Mouse (Mus musculus): ENCODE measurements around the gene Grin1. TPM values are rescaled to one million over a fixed set of nuclear protein-coding genes. Genes with fewer than 3 reads are reported as not detected.

The Grin1 gene
- under 1 TPM; 0.17 to 0.26 TPM for total RNA-seq (2021)
- long read RNA-seq, experiment 1, partial matches to known transcripts: 0 of 1 reads
- long read RNA-seq, experiment 1, other reads (novel, unspliced or antisense): 1 of 1 reads
- long read RNA-seq, experiment 2: 0 reads

GRCm38 (mm10) chr2:25318971-25319773, at the start of gene Grin1:
TSS of gene Grin1 (minus strand) at chr2:25319187.
- DNase-seq (ENCODE audit: low spot score in 2 of 2): peak; percentile 47 to 78

- DNase-seq (ENCODE audit: low spot score in 2 of 2): peak; percentile 75 to 86
Measured at GRCm38 (mm10) chr2:25365091-25365761, 46.2 kb upstream of the Grin1 start, which contains the start of gene Uap1l1. TSS of gene Uap1l1 (minus strand) at chr2:25365682.

- no peak for DNase-seq (ENCODE audit: low spot score in 2 of 2)
Measured at GRCm38 (mm10) chr2:25364761-25365090, 45.7 kb upstream of the Grin1 start.

DNA sequence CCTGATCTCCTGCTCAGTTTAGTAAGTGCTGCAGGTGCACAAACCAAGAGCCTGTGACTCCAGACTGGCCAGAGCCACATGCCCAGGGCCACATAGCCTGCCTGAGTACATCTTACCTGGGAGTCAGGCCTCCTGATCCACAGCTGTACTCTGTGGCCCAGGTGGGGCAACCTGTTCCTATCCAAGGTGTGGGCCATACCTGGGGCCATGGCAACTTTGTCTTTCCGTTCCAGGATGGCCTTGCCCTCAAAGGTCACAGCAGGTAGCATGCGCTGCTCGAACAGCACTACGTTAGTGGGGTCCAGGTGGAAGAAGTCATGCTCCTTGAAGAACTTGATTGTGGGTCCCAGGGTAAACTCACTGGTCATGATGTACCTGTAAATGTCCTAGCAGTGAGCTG, 45.3 kb upstream of the Grin1 start:
- DNase-seq (ENCODE audit: low spot score in 2 of 2): no peak

DNA sequence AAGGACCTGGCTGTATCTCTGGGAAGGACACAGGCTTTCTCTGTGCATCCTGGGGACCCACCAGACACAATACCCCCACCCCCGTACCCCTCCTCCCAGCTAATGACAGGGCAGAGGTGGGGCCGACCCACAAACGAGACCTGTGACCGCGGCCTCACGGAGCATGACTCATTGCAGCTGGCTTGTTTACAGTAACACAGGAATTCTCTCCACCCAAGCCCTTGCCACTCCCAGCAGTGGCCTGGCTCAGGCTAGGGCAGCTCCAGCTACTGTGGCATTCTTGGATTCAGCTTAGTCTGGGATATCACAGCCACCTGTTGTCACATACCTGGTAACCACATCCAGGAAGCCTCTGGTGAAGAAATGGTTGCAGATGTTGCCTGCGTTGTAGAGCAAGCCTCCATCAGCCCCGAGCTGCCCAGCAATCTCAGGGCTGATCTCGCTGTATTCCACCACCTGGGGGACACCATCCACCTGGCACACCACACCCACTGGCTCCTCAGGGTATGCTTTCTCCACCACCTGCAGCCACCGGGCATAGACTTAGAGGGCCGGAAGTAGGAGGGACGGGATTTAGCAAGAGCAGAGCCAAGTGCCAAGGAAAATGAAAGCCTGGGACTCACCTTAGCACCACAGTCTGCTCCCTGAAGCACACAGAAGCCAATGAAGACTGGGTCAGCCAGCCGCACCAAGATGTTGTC, 44.6 kb upstream of the Grin1 start:
- no peak for DNase-seq (ENCODE audit: low spot score in 2 of 2)

DNA sequence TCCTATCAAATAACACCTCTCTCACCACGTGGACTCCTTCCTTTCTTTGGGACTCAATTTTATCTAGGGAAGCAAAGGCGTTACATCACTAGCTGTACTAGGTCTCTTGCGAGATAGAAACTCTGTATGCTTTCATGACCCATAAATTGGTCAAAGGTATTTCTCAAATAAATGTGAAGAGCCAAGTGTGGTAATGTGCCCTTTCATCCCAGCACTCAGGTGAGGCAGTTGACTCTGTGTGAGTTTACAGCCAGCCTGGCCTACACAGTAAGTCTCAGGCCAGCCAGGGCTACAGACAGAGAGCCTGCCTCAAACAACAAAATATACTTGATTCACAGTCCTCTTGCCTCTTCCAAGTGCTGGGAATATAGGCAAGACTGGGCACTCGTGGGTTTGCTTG, 40.9 kb upstream of the Grin1 start:
- DNase-seq (ENCODE audit: low spot score in 2 of 2): no peak

GRCm38 (mm10) chr2:25356208-25357079, 37.5 kb upstream of the Grin1 start, which contains the start of gene Dpp7:
TSS of gene Dpp7 (minus strand) at chr2:25356359.
- peak; percentile 53 to 81 for DNase-seq (ENCODE audit: low spot score in 2 of 2)

- DNase-seq (ENCODE audit: low spot score in 2 of 2): no peak
Measured at GRCm38 (mm10) chr2:25355419-25356066, 36.6 kb upstream of the Grin1 start.

DNA sequence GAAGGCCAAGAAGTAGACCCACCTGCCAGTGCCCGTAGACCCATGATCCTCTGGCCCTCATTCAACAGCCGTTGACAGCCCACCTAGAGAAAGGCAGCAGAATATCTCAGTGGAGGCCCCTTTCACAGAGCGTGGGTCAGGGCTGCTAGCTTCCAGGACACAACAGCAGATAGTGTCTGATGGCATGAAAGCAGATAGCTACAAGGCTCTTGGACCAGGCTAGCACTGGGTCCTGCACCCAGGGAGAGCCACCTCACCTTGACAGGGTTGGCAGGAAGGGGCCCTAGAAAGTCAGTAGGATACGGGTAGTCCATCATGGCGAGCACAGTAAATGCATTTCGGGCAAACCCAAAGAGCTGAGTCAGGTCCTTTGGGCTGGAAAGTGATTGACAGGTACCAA, 35.2 kb upstream of the Grin1 start:
- DNase-seq (ENCODE audit: low spot score in 2 of 2): no peak

GRCm38 (mm10) chr2:25350701-25351100, 31.7 kb upstream of the Grin1 start:
- peak in 1 of 2 experiments; percentile 6 for DNase-seq (ENCODE audit: low spot score in 2 of 2)

DNA sequence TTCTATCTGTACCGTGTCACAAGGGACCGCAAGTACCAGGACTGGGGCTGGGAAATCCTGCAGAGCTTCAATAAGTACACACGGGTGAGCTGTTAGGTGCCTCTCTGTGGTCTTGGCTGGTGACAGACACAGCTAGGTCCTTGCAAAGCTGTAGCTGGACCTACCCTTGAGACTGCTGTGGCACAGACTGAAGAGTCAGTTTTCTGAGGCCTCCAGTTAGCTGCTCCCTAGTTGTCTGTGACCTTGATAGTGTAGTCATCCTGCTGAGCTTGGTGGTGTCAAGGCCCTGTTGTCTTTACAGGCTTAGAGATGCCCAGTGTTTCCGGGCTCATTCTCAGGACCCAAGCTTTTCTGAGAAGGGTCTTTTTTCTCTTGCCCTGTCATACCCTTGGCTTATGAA, 30.5 kb upstream of the Grin1 start:
- DNase-seq (ENCODE audit: low spot score in 2 of 2): no peak

DNA sequence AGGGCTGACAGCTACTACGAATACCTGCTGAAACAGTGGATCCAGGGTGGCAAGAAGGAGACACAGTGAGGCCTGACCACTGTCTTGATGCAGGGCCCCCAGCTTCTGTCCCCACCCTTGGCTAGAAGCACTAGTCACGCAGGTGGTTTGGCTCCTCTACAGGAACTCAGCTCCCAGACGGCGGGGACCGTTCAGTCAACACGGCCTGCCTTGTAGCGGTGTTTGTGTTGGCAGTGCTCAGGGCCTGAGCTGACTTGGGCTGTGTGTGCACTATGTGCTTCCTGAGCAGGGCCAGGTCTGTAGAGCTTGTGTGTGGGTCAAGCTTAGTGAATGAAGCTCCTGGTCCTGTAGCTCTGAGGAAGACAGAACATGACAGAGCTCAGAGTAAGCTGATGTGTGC, 29.2 kb upstream of the Grin1 start:
- no peak for DNase-seq (ENCODE audit: low spot score in 2 of 2)

- no peak for DNase-seq (ENCODE audit: low spot score in 2 of 2)
Measured at GRCm38 (mm10) chr2:25338303-25338702, 19.3 kb upstream of the Grin1 start.

- DNase-seq (ENCODE audit: low spot score in 2 of 2): no peak
Measured at GRCm38 (mm10) chr2:25333569-25333968, 14.6 kb upstream of the Grin1 start.

DNA sequence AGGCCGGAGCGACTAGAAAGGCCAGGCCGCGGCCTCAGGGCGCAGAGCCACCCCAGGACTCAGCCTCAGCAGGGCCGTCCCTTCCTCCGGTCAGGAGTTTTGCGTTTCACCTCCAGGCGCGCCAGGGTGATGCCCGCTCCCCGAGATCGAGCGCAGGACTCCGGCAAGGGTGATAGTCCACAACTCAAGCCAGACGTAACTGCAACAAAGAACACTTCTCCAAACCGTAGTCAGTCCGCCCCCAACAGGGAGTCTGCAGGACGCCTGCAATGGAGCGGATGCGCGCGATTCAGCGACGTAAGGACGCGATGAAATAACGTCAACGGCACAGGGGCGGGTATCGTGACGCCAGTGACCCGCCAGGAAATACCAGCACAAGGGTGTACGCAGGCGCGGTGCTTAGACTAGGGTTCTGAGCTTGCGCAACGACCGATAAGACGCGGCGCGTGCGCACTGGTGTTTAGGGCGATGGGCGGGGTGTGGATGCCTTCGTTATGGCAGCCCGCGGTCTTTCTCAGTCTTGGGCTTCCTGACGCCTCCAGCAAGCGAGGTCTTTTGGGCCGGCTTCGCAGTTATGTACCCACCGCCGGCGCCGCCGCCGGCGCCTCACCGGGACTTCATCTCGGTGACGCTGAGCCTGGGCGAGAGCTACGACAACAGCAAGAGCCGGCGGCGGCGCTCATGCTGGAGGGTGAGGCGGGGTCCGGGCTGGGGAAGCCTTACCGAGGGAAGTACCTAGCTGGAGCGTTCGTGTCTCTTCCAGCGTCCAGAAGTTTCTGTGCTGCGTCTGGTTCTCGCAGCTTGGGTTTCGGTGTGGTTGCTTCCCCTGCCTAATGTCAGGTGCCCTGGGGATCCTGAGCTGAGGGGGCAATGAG, 13.5 kb upstream of the Grin1 start, which contains the start of gene Man1b1:
Man1b1 (plus strand) TSS at position 53 of the 875 bp plus-strand sequence.
- DNase-seq (ENCODE audit: low spot score in 2 of 2): peak; percentile 97 to 100

DNA sequence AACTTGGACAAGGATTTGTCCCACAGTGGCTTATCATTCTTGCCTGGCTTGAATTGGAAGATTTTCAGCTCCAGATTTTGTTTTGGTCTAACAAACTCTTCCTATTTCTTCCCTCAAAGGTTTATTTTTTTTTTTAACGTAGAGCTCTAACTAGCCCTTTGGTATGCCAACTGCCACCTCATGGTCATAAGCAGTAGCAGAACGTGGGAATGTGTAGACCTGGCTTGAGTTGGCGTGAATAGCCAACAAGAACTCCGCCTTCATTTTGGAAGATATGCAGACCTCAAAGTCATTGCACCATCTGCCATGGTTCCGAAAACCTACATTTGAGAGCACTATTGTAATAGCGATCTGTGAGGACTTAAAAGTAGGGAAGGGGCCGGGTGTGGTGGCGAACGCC, 12.5 kb upstream of the Grin1 start:
- no peak for DNase-seq (ENCODE audit: low spot score in 2 of 2)

GRCm38 (mm10) chr2:25328440-25328839, 9.5 kb upstream of the Grin1 start:
- no peak for DNase-seq (ENCODE audit: low spot score in 2 of 2)

DNA sequence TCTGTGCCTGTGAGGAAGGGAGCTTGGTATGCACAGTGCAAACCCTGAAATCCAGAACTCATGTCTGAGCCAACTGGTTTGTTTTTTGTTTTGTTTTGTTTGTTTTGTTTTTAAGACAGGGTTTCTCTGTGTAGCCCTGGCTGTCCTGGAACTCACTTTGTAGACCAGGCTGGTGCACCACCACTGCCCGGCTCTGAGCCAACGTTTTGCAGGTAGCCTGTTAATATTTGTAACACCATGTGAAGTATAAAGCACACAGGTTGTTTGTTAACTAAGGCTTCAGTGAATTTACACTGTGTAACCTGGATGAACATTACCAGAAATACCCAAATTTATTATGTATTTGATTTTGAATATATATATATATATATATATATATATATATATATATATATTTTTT, 7.0 kb upstream of the Grin1 start:
- DNase-seq (ENCODE audit: low spot score in 2 of 2): no peak

DNA sequence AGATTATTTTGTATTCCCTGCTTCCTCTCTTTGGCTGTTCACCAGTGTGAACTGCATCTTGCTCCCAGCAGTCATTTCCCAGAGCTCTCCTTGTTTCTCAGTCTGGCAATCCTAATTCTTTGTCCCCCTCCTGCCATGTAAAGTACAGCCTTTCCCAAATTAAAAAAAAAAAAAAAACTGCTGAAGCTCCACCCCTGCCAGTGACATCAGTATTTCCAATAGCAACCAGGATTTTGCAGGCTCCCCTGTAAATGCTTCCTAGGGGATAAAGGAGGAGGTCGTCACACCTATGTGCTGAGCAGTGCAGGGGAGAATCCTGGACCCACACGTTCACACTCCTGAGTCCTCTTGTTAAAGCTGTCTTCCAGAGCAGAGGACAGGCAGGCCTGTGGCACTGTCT, 1.1 kb upstream of the Grin1 start:
- DNase-seq (ENCODE audit: low spot score in 2 of 2): no peak

All from gastrocnemius, postnatal 4 days (tissue).